In genomic region chr4:94343331-94343730, GRCm38 (mm10) we compare ENCODE assay signal across 19 mouse cellular contexts.
A peak's percentile ranks its signal among the peaks of the same experiment; 100 is the strongest.
DNase-seq lines count a peak whose midpoint lies in the region; ATAC-seq lines count a peak whose summit lies in the region.
"Had no signal": no experiment of that assay in that cellular context is flagged by ENCODE, and none has a peak within 500 bp of the region (broad histone marks: within the 10 kb centered on the region; RNA-seq: fewer than 3 reads in every experiment).

No protein-coding gene starts in this region.

- no peak overlapping the region for H3K4me2 ChIP-seq in forebrain, embryonic 16.5 days (ENCODE audit: low read length)
- H3K4me2 ChIP-seq: embryonic facial prominence, embryonic 12.5 days; heart, embryonic 13.5 days; hindbrain, embryonic 15.5 days had no signal

- no peaks in the 10 kb centered on the region for H3K27me3 ChIP-seq in forebrain, embryonic 16.5 days (replicated peaks; ENCODE audit: control insufficient read depth, insufficient read depth, low read length)
- H3K27me3 ChIP-seq in forebrain, embryonic 10.5 days (ENCODE audit: poor library complexity, severe bottlenecking): no peaks in the 10 kb centered on the region
- H3K27me3 ChIP-seq: CH12.LX; embryonic facial prominence, embryonic 12.5 days; heart, embryonic 13.5 days; hindbrain, embryonic 15.5 days had no signal

- no peak for DNase-seq in forebrain, embryonic 10.5 days (ENCODE audit: extremely low spot score, low spot score)
- peak; percentile 26 for DNase-seq in 3T3-L1 (ENCODE audit: low read depth, low spot score)
- DNase-seq in brain, adult 2 months (ENCODE audit: low read depth, low spot score): peak; percentile 49
- peak; percentile 30 for DNase-seq in layer of hippocampus, adult 9-11 months
- DNase-seq in right cerebral cortex, adult 18-20 months: no peak
- no peak for DNase-seq in adipocyte (ENCODE audit: low spot score)
- DNase-seq: adrenal gland, postnatal 14 days; cerebellum, adult 8-10 months; cerebellum, postnatal 25 days; gastrocnemius, adult 2 months; gastrocnemius, postnatal 36 days; heart, adult 11 months; heart, postnatal 36 days had no signal

- H3K4me3 ChIP-seq in forebrain, embryonic 16.5 days (replicated peaks; ENCODE audit: low read length): no peak overlapping the region
- no peak overlapping the region for H3K4me3 ChIP-seq in forebrain, embryonic 10.5 days
- H3K4me3 ChIP-seq: embryonic facial prominence, embryonic 12.5 days; gastrocnemius, adult 2 months; heart, embryonic 13.5 days; hindbrain, embryonic 15.5 days had no signal

- no peak overlapping the region for H3K27ac ChIP-seq in forebrain, embryonic 16.5 days (ENCODE audit: low read length)
- H3K27ac ChIP-seq in forebrain, embryonic 10.5 days: no peak overlapping the region
- H3K27ac ChIP-seq: embryonic facial prominence, embryonic 12.5 days; gastrocnemius, adult 2 months; heart, embryonic 13.5 days; hindbrain, embryonic 15.5 days had no signal

- no peak overlapping the region for H3K9ac ChIP-seq in forebrain, embryonic 16.5 days (replicated peaks; ENCODE audit: low read depth, low read length)
- H3K9ac ChIP-seq: embryonic facial prominence, embryonic 12.5 days; heart, embryonic 13.5 days; hindbrain, embryonic 15.5 days had no signal

- no peaks in the 10 kb centered on the region for H3K36me3 ChIP-seq in forebrain, embryonic 16.5 days (ENCODE audit: control insufficient read depth, insufficient read depth)
- H3K36me3 ChIP-seq in forebrain, embryonic 10.5 days (replicated peaks): no peaks in the 10 kb centered on the region
- H3K36me3 ChIP-seq: embryonic facial prominence, embryonic 12.5 days; heart, embryonic 13.5 days; hindbrain, embryonic 15.5 days had no signal

- peak; percentile 49 for ATAC-seq in forebrain, embryonic 16.5 days
- ATAC-seq: intestine, embryonic 16.5 days had no signal

- no peaks in the 10 kb centered on the region for H3K4me1 ChIP-seq in forebrain, embryonic 16.5 days (replicated peaks; ENCODE audit: control insufficient read depth, insufficient read depth, low read length)
- no peaks in the 10 kb centered on the region for H3K4me1 ChIP-seq in forebrain, embryonic 10.5 days
- H3K4me1 ChIP-seq: embryonic facial prominence, embryonic 12.5 days; heart, embryonic 13.5 days; hindbrain, embryonic 15.5 days had no signal

- H3K9me3 ChIP-seq in forebrain, embryonic 16.5 days (ENCODE audit: control insufficient read depth, low read length): no peaks in the 10 kb centered on the region
- no peaks in the 10 kb centered on the region for H3K9me3 ChIP-seq in forebrain, embryonic 10.5 days
- H3K9me3 ChIP-seq: embryonic facial prominence, embryonic 12.5 days; heart, embryonic 13.5 days; hindbrain, embryonic 15.5 days had no signal

Comparison
In these comparisons a context has a peak if more than half of its experiments do, and no peak if none do; other contexts are left out.
1. DNase-seq: peak in 3T3-L1 (single experiment), brain, adult 2 months (single experiment) and layer of hippocampus, adult 9-11 months (single experiment); none in forebrain, embryonic 10.5 days (single experiment), right cerebral cortex, adult 18-20 months (single experiment) and adipocyte (single experiment).